Mouse (Mus musculus): Measurements from ENCODE around the gene Ankrd13a. TPM values are rescaled to one million over a fixed set of nuclear protein-coding genes. Genes with fewer than 3 reads are reported as not detected.

The Ankrd13a gene
- 5.0 and 5.6 TPM in 2 replicates for polyA plus RNA-seq (2021; fragmentation: Nextera tagmentation)
- long read RNA-seq, experiment 1, partial matches to known transcripts = 7 of 9 reads
- long read RNA-seq, experiment 1, other reads (novel, unspliced or antisense) = 1 of 9 reads
- long read RNA-seq, experiment 2, partial matches to known transcripts = 14 of 19 reads
- long read RNA-seq, experiment 2, other reads (novel, unspliced or antisense) = 2 of 19 reads

GRCm38 (mm10) chr5:114774403-114775051 is at the start of gene Ankrd13a:
Gene Ankrd13a, plus strand, starts transcription at chr5:114774677.

DNA sequence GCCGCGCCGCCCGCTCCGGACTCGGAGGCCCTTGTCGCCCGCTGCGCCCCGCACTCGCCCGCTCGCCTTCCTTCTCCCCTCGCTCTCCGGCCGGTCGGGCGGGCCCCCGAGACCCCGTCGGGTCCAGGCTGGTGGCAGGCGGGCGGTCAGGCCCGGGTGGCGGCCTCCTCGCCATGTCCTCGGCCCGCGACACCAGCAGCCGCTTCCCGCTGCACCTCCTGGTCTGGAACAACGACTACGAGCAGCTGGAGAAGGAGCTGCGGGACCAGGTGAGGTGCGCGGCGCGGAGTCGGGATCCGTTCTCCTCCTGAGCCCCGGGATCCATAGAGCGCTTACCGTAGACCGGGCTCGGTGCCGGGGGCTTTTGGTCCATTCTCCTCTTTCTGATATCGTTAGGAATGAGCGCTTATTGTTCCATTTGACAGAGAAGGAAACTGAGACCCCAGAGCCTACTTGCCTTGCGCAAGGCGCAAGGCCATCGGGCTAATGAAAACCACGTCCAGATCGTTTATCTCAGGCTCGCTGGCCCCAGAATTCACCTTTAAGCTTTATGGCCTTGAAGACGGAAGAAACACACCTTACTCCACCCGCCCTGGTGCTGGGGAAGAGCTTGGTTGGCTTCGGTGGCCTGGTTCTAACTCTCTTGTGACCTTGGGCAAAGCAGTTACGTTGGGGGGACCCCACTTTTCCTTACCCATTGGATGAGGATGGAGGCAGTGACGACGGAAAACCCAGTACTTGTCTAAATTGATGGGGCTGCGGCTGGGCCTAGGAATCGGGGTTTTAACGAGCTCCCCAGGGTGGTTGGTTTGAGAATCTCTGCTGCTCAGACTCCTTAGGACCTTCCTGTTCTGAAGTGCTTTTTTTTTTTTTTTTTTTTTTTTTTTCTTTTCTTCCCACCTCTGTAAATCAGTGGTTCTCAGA is 841 bp downstream of the Ankrd13a start, which contains the start of gene Git2:
Gene Git2, minus strand, starts transcription at position 462 of the 924 bp plus-strand sequence.

GRCm38 (mm10) chr5:114822796-114823688 is 48.6 kb downstream of the Ankrd13a start, which contains the start of gene 1500011B03Rik:
Gene 1500011B03Rik, minus strand, starts transcription at chr5:114823468.

GRCm38 (mm10) chr5:114853364-114853763 is 78.9 kb downstream of the Ankrd13a start, which contains the start of gene 4930519G04Rik:
Gene 4930519G04Rik, plus strand, starts transcription at chr5:114853664.

Small RNA genes lying within 50 kb of the gene (microRNA-seq; reads per million reads assigned to microRNA genes)
- 3.9 reads per million, percentile 13 among the genes with 10 or more reads in this experiment for gene Mir6240

Other genes starting within 250 kb of the Ankrd13a start
- 0.46 and 0.49 TPM in 2 replicates for gene Fam222a, start 206.7 kb upstream of the Ankrd13a start, polyA plus RNA-seq (2021; fragmentation: Nextera tagmentation)
- gene Trpv4, start 116.3 kb upstream of the Ankrd13a start, polyA plus RNA-seq (2021; fragmentation: Nextera tagmentation) = 0.75 and 7.1 TPM in 2 replicates
- 93.0 and 93.3 TPM in 2 replicates for gene Gltp, start 83.7 kb upstream of the Ankrd13a start, polyA plus RNA-seq (2021; fragmentation: Nextera tagmentation)
- 5.0 and 5.3 TPM in 2 replicates for gene Tchp, start 66.9 kb upstream of the Ankrd13a start, polyA plus RNA-seq (2021; fragmentation: Nextera tagmentation)
- 19.1 and 19.8 TPM in 2 replicates for gene Git2, start 840 bp downstream of the Ankrd13a start, polyA plus RNA-seq (2021; fragmentation: Nextera tagmentation)
- 275 and 276 TPM in 2 replicates for gene 1500011B03Rik, start 48.8 kb downstream of the Ankrd13a start, polyA plus RNA-seq (2021; fragmentation: Nextera tagmentation)
- gene 4930519G04Rik, start 79.0 kb downstream of the Ankrd13a start, polyA plus RNA-seq (2021; fragmentation: Nextera tagmentation) = not detected in 2 replicates
- gene Gm9936, start 84.0 kb downstream of the Ankrd13a start, polyA plus RNA-seq (2021; fragmentation: Nextera tagmentation) = 0.10 and 0.14 TPM in 2 replicates
- gene Oasl2, start 122.3 kb downstream of the Ankrd13a start, polyA plus RNA-seq (2021; fragmentation: Nextera tagmentation) = 2.0 and 5.7 TPM in 2 replicates
- gene Oasl1, start 148.6 kb downstream of the Ankrd13a start, polyA plus RNA-seq (2021; fragmentation: Nextera tagmentation) = 0.20 and 0.39 TPM in 2 replicates
- 222 and 238 TPM in 2 replicates for gene 2210016L21Rik, start 167.5 kb downstream of the Ankrd13a start, polyA plus RNA-seq (2021; fragmentation: Nextera tagmentation)
- gene Hnf1a, start 196.4 kb downstream of the Ankrd13a start, polyA plus RNA-seq (2021; fragmentation: Nextera tagmentation) = 0.04 TPM in 1 of 2 replicates, not detected in the other
- gene Sppl3, start 236.5 kb downstream of the Ankrd13a start, polyA plus RNA-seq (2021; fragmentation: Nextera tagmentation) = 7.9 and 8.7 TPM in 2 replicates

All from layer of hippocampus, adult 6 months (tissue).